Comparison of ENCODE assay signal across 25 mouse cellular contexts in the genomic region with DNA sequence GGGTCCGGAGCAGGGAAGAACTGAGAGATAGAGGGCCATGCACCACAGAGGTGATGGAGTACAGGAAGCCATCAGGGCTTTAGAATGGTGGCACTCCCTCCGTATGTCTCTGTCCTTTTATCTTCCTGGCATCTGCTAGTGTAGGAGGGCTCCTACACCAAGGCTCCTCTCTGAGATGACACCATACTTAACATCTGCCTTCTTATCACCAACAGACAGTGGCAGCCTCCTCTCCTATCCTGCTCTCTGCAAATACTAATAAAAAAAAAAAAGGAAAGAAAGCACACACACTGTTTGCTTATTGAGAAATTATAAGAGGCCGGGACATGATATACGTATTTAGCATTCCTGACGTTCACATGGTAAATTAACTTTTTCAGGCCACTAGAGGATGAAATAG. TPM values are rescaled to one million over a fixed set of nuclear protein-coding genes. Genes with fewer than 3 reads are reported as not detected.
DNase-seq lines count a peak whose midpoint lies in the region; ATAC-seq and TF ChIP-seq lines count a peak whose summit lies in the region.
"Had no signal": no experiment of that assay in that cellular context is flagged by ENCODE, and none has a peak within 500 bp of the region (broad histone marks: within the 10 kb centered on the region; RNA-seq: fewer than 3 reads in every experiment).

No protein-coding gene starts in this region.

- ATAC-seq in liver, embryonic 14.5 days (ENCODE audit: insufficient read depth), result peak; percentile 87
- ATAC-seq in megakaryocyte progenitor cell, adult 5-6 weeks (replicated peaks; ENCODE audit: poor library complexity), result peak; percentile 56
- ATAC-seq: forebrain, embryonic 16.5 days; hindbrain, embryonic 16.5 days; inflammation-experienced regulatory T-cells, adult 6 months; Patski had no signal

- 40% methylated on average over 5 of the region's 5 CpGs for WGBS in liver, embryonic 14.5 days (ENCODE audit: insufficient replicate concordance)
- WGBS in forebrain, embryonic 10.5 days, result 91% methylated on average over 5 of the region's 5 CpGs

- H3K4me1 ChIP-seq in MEL (ENCODE audit: control insufficient read depth in 1 of 2, insufficient read depth in 2 of 2, low read length in 2 of 2), result peaks cover 3 to 24% of the 10 kb centered on the region in 2 experiments
- no peaks in the 10 kb centered on the region for H3K4me1 ChIP-seq in liver, embryonic 14.5 days (replicated peaks; ENCODE audit: control insufficient read depth in 2 of 2, insufficient read depth in 2 of 2, low read length in 1 of 2)
- peaks cover 8% of the 10 kb centered on the region for H3K4me1 ChIP-seq in forebrain, embryonic 10.5 days
- H3K4me1 ChIP-seq: embryonic facial prominence, embryonic 12.5 days had no signal

- no peak overlapping the region for H3K4me2 ChIP-seq in liver, embryonic 14.5 days (ENCODE audit: low read depth)
- H3K4me2 ChIP-seq: embryonic facial prominence, embryonic 12.5 days; forebrain, embryonic 12.5 days; hindbrain, embryonic 12.5 days had no signal

- peaks cover 0 to 21% of the 10 kb centered on the region in 2 experiments; a peak in 2 of 4 replicates for H3K36me3 ChIP-seq in MEL (ENCODE audit: control insufficient read depth in 1 of 2, insufficient read depth in 2 of 2, low read length in 2 of 2)
- H3K36me3 ChIP-seq in liver, embryonic 14.5 days (replicated peaks; ENCODE audit: control insufficient read depth, insufficient read depth, low read depth), result no peaks in the 10 kb centered on the region
- no peaks in the 10 kb centered on the region for H3K36me3 ChIP-seq in forebrain, embryonic 10.5 days (replicated peaks)
- H3K36me3 ChIP-seq: embryonic facial prominence, embryonic 12.5 days; forebrain, embryonic 12.5 days; heart, embryonic 10.5 days; hindbrain, embryonic 12.5 days had no signal

- no peaks in the 10 kb centered on the region for H3K9me3 ChIP-seq in MEL (replicated peaks; ENCODE audit: insufficient read depth, low read length)
- no peaks in the 10 kb centered on the region for H3K9me3 ChIP-seq in liver, embryonic 14.5 days (ENCODE audit: control insufficient read depth, low read length)
- no peaks in the 10 kb centered on the region for H3K9me3 ChIP-seq in forebrain, embryonic 10.5 days
- H3K9me3 ChIP-seq: embryonic facial prominence, embryonic 12.5 days; forebrain, embryonic 12.5 days; heart, embryonic 10.5 days; hindbrain, embryonic 12.5 days had no signal

- peak; percentile 75 to 84; a peak in 3 of 4 replicates for TF ChIP-seq EP300 in MEL (IDR thresholded peaks at IDR 0.05; ENCODE audit: low read depth in 1 of 2, low read length in 2 of 2)
- peak; percentile 39; the same call in 1 of the 2 replicates for TF ChIP-seq EP300 in liver, embryonic 14.5 days (IDR thresholded peaks at IDR 0.05; ENCODE audit: low read depth)

- H3K4me3 ChIP-seq in MEL (ENCODE audit: control insufficient read depth in 1 of 2, insufficient read depth in 1 of 2, low read depth in 2 of 2, low read length in 2 of 2), result no peak overlapping the region
- no peak overlapping the region for H3K4me3 ChIP-seq in liver, embryonic 14.5 days (ENCODE audit: insufficient read depth in 1 of 2, low read depth in 2 of 2, low read length in 2 of 2)
- no peak overlapping the region for H3K4me3 ChIP-seq in forebrain, embryonic 10.5 days
- H3K4me3 ChIP-seq: embryonic facial prominence, embryonic 12.5 days; forebrain, embryonic 12.5 days; gastrocnemius, adult 2 months; heart, embryonic 10.5 days; hindbrain, embryonic 12.5 days had no signal

- TF ChIP-seq RAD21 in MEL (IDR thresholded peaks at IDR 0.05; ENCODE audit: low read depth, low read length), result no peak

- no peak overlapping the region for H3K9ac ChIP-seq in MEL (ENCODE audit: control insufficient read depth, low read depth, low read length, poor library complexity, severe bottlenecking)
- H3K9ac ChIP-seq in liver, embryonic 14.5 days (replicated peaks), result no peak overlapping the region
- H3K9ac ChIP-seq: embryonic facial prominence, embryonic 12.5 days; forebrain, embryonic 12.5 days; hindbrain, embryonic 12.5 days had no signal

- peaks cover 0 to 3% of the 10 kb centered on the region in 2 experiments; a peak in 2 of 4 replicates for H3K27me3 ChIP-seq in MEL (ENCODE audit: control insufficient read depth in 1 of 2, insufficient read depth in 2 of 2, low read length in 2 of 2)
- no peaks in the 10 kb centered on the region for H3K27me3 ChIP-seq in liver, embryonic 14.5 days (ENCODE audit: control insufficient read depth, insufficient read depth, low read length)
- peaks cover 6% of the 10 kb centered on the region; the same call in 1 of the 2 replicates for H3K27me3 ChIP-seq in forebrain, embryonic 10.5 days (ENCODE audit: poor library complexity, severe bottlenecking)
- H3K27me3 ChIP-seq: embryonic facial prominence, embryonic 12.5 days; forebrain, embryonic 12.5 days; Patski had no signal

- no peaks in the 10 kb centered on the region for H3K79me2 ChIP-seq in MEL (ENCODE audit: control insufficient read depth, insufficient read depth, low read length, poor library complexity)

- TF ChIP-seq CTCF in MEL (IDR thresholded peaks at IDR 0.05 in 2 of 3, conservative IDR thresholded peaks at IDR 0.05 in 1 of 3; ENCODE audit: control insufficient read depth in 1 of 3, insufficient read depth in 1 of 3, low read depth in 2 of 3, low read length in 3 of 3, poor library complexity in 1 of 3, severe bottlenecking in 1 of 3), result no peak
- TF ChIP-seq CTCF in liver, embryonic 14.5 days (IDR thresholded peaks at IDR 0.05; ENCODE audit: low read depth), result no peak

- DNase-seq in MEL (ENCODE audit: low read depth, low spot score), result peak; percentile 82
- DNase-seq in brain, adult 2 months (ENCODE audit: low read depth, low spot score), result peak; percentile 20
- DNase-seq in liver, embryonic 14.5 days (ENCODE audit: low read depth in 3 of 3, low spot score in 3 of 3), result peak in 2 of 3 experiments; percentile 5 to 7
- DNase-seq in T-cell, adult 2 months (ENCODE audit: low spot score), result no peak
- DNase-seq in layer of hippocampus, adult 9-11 months, result no peak
- DNase-seq in forebrain, embryonic 10.5 days (ENCODE audit: extremely low spot score, low spot score), result no peak
- DNase-seq: adrenal gland, adult 2 months; adrenal gland, postnatal 25 days; cerebellum, adult 11 months; cerebellum, adult 8-10 months; cerebellum, postnatal 14 days; gastrocnemius, adult 2 months; gastrocnemius, postnatal 25 days; heart, postnatal 10 days; heart, postnatal 4 days had no signal

- no peak for TF ChIP-seq POLR2A in MEL (IDR thresholded peaks at IDR 0.05; ENCODE audit: control insufficient read depth in 1 of 2, insufficient read depth in 1 of 2, low read depth in 1 of 2, low read length in 2 of 2, poor library complexity in 1 of 2)

- H3K27ac ChIP-seq in MEL (ENCODE audit: control insufficient read depth, low read depth, low read length), result no peak overlapping the region
- no peak overlapping the region for H3K27ac ChIP-seq in liver, embryonic 14.5 days
- H3K27ac ChIP-seq in forebrain, embryonic 10.5 days, result no peak overlapping the region
- H3K27ac ChIP-seq: embryonic facial prominence, embryonic 12.5 days; forebrain, embryonic 12.5 days; gastrocnemius, adult 2 months; heart, embryonic 10.5 days; hindbrain, embryonic 12.5 days had no signal

TF ChIP-seq in MEL, 35 proteins besides CTCF, POLR2A, EP300 and RAD21 (continues in another document):
- no peak for TF ChIP-seq BHLHE40 (IDR thresholded peaks at IDR 0.05; ENCODE audit: borderline replicate concordance, low read depth, low read length)
- TF ChIP-seq SIN3A (IDR thresholded peaks at IDR 0.05; ENCODE audit: low read length), result 0 out of 2 replicates have a peak, but pooled peaks have one; percentile 36
- TF ChIP-seq POLR2AphosphoS2 (IDR thresholded peaks at IDR 0.05; ENCODE audit: low read length), result no peak
- TF ChIP-seq TAL1 (IDR thresholded peaks at IDR 0.05; ENCODE audit: low read length), result peak; percentile 77
- no peak for TF ChIP-seq MXI1 (IDR thresholded peaks at IDR 0.05; ENCODE audit: low read depth, low read length)
- no peak for TF ChIP-seq USF2 (IDR thresholded peaks at IDR 0.05; ENCODE audit: borderline replicate concordance in 1 of 2, insufficient read depth in 1 of 2, low read depth in 1 of 2, low read length in 2 of 2)
- no peak for TF ChIP-seq USF1 (IDR thresholded peaks at IDR 0.05; ENCODE audit: low read depth, low read length)
- no peak for TF ChIP-seq NELFE (IDR thresholded peaks at IDR 0.05; ENCODE audit: low read depth, low read length)
- no peak for TF ChIP-seq TBP (IDR thresholded peaks at IDR 0.05; ENCODE audit: low read depth, low read length)
- TF ChIP-seq CHD2 (IDR thresholded peaks at IDR 0.05; ENCODE audit: low read length), result no peak
- TF ChIP-seq MEF2A (IDR thresholded peaks at IDR 0.05; ENCODE audit: extremely low read depth, insufficient replicate concordance, low read depth, low read length, poor library complexity, severe bottlenecking), result no peak
- no peak for TF ChIP-seq GABPA (IDR thresholded peaks at IDR 0.05; ENCODE audit: low read depth, low read length)
- 0 out of 2 replicates have a peak, but pooled peaks have one; percentile 5 for TF ChIP-seq RCOR1 (IDR thresholded peaks at IDR 0.05; ENCODE audit: low read depth, low read length)
- 0 out of 2 replicates have a peak, but pooled peaks have one; percentile 39 for TF ChIP-seq MYC (IDR thresholded peaks at IDR 0.05; ENCODE audit: low read depth, low read length)
- no peak for TF ChIP-seq ZMIZ1 (IDR thresholded peaks at IDR 0.05; ENCODE audit: low read depth, low read length)
- TF ChIP-seq ZC3H11A (IDR thresholded peaks at IDR 0.05; ENCODE audit: low read depth, low read length), result no peak
- no peak for TF ChIP-seq SMC3 (IDR thresholded peaks at IDR 0.05; ENCODE audit: low read depth, low read length)
- TF ChIP-seq MAX (IDR thresholded peaks at IDR 0.05; ENCODE audit: low read length), result no peak
- peak; percentile 84 for TF ChIP-seq TCF12 (IDR thresholded peaks at IDR 0.05; ENCODE audit: low read depth, low read length)
- no peak for TF ChIP-seq ZKSCAN1 (IDR thresholded peaks at IDR 0.05; ENCODE audit: low read depth, low read length)
- peak; percentile 79 for TF ChIP-seq ETS1 (IDR thresholded peaks at IDR 0.05; ENCODE audit: low read depth, low read length)
- no peak for TF ChIP-seq MAFK (IDR thresholded peaks at IDR 0.05; ENCODE audit: borderline replicate concordance, low read depth, low read length)

RNA-seq across cellular contexts. Expression of gene Btc, which starts 1.5 kb away (rescaled TPM):
- total RNA-seq in MEL (2012; rRNA removed), result 1.7 and 1.9 TPM in 2 replicates
- 1 to 10 TPM in 1 of 2 experiments, not detected in 1; 2.2 TPM for polyA plus RNA-seq in MEL (2012; ENCODE audit: insufficient read depth in 1 of 2, insufficient read length in 2 of 2, low read depth in 1 of 2, low replicate concordance in 2 of 2, missing spikeins in 1 of 2)
- polyA plus RNA-seq in liver, embryonic 14.5 days (2012; rRNA removed), result 0.13 and 0.23 TPM in 2 replicates
- polyA plus RNA-seq in liver, embryonic 14.5 days (2014; fragmentation: Nextera tagmentation; extraction: Ambion mirVana), result 0.37 and 0.38 TPM in 2 replicates
- 0.17 and 0.25 TPM in 2 replicates for total RNA-seq in megakaryocyte progenitor cell, adult 5-6 weeks (2015)
- 0.64 TPM in 1 of 2 replicates, not detected in the other for total RNA-seq in megakaryocyte progenitor cell, adult 5-6 weeks (2017)
- not detected in 2 replicates for polyA plus RNA-seq in forebrain, embryonic 10.5 days (2016; fragmentation: Nextera tagmentation; extraction: Ambion mirVana)
- total RNA-seq: granulocyte monocyte progenitor cell, adult 5-6 weeks had no signal

Comparison
In these comparisons a context has a peak if more than half of its experiments do, and no peak if none do; other contexts are left out.
1. DNase-seq: peak in MEL (single experiment), brain, adult 2 months (single experiment) and liver, embryonic 14.5 days (2 of 3); none in T-cell, adult 2 months (single experiment), layer of hippocampus, adult 9-11 months (single experiment) and forebrain, embryonic 10.5 days (single experiment).